Mouse (Mus musculus) c-Kit-positive CD71-positive TER-119-negative erythroid progenitor cells, embryonic 14.5 days (primary cell): ENCODE results near the gene Ccl1.

Source experiments
- DNase-seq: peaks from one replicate; pipeline ENCODE4 v3.0.0-alpha.2; 2013; ENCODE audit warnings: low read depth

Gene Ccl1

DNA sequence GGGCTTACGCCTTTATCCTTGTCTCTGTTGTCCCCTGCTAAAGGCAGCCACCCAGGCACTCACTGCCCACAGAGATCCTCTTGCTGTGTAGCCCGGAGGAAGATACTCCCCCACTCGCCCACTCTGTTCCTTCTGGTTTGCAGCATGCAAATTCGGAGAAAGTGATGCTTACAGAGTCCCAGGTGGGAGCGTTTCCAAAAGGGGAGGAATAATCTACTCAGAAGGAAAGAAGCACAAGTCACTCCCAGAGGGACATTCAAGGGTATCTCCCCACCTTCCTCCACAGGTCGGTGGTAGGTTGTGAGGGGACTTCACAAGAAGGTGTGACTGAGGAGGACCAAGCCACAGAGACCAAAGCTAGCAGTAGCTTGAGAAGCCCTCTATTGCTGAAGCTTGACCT, 100.3 kb downstream of the Ccl1 start:
- DNase-seq = no peak

DNA sequence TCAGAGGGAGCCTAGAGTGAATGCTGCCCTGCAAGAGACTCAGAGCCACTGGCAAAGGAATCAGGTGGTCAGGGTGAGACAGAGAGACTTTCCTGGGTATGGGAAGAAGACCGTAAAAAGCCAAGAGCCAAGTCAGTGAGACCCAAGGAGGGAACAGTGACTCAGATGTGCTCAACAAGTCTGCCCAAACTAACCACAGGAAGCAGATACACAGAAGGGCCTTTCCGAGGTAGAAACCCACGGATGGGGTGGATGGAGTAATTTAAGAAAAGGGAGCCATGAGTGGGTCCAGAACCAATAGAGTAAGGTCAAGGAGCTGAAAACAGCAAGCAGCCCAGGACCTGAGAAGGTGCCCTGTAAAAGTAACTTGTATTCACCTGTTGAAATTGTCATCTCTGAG, 101.8 kb downstream of the Ccl1 start:
- DNase-seq = no peak

DNA sequence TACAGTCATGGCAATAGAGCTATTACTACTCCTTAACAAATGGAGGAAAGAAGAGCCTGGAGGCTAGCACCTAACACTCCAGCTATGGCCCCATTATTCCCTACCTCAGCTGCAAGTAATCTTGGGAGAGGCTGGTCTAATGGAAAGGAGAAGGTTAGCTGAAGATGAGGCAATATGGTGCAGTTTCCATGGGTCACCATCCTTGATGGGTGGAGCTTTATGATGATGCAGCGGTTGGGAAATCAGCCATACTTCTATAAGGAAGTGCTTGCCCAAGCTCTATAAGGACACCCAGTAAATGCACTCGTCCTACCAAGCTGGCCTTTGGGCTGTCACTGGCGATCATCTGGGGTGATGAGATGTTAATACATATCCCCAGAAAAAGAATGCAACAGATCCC, 107.7 kb downstream of the Ccl1 start:
- DNase-seq = no peak

DNA sequence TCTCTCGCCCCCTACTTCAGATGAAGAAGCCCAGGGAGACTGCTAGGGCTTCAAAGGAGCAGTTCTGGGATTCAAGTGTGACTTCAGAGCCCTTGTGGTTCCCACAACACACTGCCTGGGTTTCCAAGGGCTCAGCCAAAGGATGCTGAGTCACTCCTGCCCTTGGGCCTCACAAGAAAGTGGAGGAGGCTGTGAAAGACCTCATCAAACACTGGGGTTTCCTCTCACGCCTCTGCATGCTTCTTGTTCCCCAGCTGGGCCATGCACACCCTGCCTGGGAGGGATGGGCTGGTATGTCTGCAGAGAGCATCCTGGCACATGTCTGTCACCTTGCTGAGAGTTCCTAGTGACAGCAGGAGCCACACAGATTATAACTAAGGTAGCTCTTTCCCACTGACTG, 110.5 kb downstream of the Ccl1 start:
- no peak for DNase-seq

DNA sequence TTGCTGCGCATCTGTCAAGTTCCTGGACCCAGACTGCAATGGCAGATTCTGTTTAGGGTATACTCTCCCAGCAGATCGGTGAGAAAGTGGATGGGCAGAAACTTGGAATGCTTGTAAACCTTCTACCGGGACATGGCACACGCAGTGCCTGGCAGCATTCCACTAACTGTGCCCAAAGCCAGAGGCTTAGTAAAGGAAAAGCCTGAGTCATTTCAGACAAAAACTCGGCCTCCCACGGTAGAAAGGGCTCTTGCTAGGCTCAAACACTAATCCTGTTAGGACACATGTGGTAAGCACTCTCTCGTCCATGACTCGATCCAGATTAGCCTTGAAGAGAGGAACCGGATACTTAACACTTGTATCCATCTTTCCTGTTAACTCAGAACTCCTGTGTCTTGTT, 111.7 kb downstream of the Ccl1 start:
- no peak for DNase-seq

DNA sequence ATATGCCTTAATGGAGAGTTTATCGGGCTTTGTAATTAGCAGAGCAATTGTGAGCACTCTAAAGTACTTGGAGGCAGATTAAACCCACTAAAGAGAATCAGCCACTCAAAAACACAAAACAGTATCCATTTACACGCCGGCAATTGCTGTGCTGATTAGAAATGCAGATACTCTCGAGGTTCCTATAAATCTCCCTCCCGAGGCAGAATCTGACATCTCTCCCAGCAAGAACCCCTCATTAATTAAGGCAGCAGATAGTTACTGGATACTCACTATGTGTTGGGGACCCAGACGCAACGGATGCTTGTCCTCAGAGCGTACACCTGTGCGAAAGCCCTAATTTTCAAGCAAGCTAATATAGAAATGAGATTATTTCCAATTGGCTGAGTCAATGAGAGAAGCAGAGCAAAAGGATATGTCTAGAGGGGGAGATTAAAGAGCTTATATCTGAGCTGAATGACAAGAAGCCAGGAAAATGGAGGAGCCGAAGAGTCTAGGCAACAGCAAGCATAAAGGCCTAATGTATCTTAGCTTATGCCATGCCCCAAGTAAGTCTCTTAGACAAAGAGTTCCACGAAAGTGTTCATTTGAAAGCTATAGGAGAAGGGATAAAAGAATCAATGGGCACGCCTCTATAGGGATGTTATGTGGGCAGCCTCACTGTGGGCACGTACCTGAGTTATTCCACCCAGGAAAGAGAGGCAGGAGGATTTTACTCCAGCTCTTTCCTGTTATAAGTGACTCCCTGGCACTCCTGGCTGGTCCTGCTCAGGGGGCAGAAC, 115.5 kb downstream of the Ccl1 start:
- DNase-seq = no peak

DNA sequence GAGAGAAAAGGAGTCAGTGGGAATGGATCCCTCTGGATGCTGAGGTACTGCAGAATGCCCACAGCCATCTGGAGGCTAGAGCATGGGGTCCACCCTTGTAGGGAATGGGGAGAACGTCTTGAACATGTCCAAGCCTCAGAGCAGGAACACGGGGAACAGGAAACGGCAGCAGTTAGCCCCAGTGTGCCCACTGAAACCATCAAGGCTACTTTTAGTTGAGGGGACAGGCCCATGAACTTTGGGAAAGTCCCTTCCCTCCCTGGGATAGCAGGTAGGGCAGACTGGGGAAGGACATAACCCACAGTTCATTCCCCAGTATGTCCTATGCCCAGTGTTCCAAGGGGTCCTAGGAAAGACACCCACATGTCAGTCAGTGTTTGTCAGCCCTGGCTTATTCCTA, 119.8 kb downstream of the Ccl1 start:
- DNase-seq = no peak

DNA sequence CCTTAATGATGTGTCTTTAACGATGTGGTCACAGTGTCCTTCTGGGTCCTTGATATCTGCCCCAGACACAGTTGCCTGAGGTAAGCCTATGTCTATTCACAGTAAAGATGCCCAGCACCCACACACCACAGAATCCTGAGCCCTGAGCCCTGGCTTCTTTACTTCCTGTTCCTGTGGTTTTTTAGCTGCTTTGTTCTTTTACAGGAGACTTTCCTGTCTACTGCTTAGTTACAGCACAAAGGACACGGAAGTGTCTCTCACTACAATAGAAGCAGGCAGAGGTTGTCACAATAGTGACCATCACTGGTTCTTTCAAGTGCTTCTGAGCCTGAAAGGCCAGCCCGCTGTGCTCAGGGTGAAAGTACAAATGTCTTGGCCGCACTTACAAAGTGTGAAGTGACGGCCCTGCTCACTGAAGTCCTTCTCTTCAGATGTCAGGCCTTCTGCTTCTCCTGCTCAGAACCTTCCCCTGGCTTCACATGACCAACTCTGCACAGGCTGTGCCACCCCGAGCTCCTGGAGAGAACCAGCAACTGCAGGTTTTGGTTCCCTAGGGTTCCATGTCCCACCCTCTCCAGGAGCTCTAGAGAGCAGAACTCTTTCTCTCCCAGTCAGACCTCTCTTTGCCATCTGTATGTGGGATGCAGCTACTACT, 122.1 kb downstream of the Ccl1 start:
- DNase-seq = no peak

DNA sequence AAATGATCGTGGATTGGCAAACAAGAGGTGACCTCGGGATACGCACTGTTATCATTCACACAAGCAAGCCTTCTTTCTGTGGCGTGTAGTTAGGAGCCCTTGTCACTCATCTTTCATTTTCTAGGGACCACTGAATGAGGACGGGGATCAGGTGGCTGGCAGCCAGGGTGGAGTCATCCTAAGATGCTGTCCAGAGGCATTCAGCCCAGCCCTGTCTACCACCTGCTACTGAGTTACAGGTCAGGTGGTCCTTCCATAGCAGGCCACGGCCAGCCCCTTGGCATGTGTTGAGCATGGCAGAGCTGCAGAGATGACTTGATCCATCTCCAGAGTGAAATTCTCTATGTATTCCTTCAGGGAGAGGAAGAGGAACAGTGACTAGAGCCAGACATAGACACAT, 123.1 kb downstream of the Ccl1 start:
- no peak for DNase-seq

DNA sequence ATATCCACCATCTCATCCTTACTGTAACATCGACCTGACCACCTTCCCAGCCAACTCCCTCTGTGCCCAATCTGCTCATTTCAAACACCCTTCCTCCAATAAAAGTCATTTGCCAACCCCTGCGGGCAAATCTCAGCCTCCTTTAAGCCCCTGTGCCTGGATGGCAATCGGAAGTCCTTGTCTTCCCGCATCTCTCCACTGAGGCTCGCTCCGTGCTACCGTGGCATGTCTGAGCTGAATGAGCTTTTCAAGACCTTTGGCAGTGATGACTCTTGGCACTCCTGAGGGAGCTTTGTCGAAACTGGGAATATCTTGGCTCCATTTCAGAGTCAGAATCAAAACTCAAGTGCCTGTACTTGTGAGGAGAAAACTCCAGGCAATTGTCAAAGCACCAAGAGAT, 124.2 kb downstream of the Ccl1 start:
- DNase-seq = no peak

DNA sequence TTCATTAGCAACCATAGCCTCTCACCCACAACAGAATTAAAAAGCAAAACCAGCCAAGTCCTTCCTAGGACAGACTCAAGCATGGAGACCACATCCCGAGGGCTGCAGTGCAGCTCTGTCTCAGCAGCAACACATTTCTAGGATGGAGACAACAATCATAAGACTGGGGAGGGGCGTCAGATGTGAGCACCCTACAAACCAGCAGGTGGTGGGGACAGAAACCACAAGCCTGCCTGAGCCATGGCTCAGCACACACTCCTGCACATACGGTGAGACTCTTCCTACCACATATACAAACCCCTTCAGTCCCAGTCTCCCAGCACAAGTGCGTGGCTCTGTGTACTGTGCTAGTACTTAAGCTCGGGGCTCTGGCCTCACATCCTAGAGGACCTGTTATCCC, 127.3 kb downstream of the Ccl1 start:
- DNase-seq = no peak

DNA sequence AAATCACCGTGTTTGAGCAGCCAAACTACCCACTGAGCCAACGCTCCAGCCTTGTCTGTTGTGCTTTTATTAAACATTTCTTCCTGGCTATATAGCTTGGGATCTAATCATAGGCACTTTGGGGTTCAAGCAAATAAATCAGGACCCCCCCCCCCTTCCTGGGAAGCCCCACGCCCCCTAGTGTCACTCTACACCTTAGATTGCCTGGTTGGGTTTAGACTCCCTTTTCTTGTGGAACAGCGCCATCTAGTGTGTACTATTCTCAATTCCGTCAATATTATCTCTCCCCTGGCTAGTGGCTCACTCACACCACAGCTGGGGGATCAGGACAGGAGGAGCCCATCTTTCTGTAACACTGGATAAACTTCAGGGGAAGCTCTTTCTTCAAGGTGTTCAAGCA, 127.8 kb downstream of the Ccl1 start:
- peak; percentile 29 for DNase-seq

DNA sequence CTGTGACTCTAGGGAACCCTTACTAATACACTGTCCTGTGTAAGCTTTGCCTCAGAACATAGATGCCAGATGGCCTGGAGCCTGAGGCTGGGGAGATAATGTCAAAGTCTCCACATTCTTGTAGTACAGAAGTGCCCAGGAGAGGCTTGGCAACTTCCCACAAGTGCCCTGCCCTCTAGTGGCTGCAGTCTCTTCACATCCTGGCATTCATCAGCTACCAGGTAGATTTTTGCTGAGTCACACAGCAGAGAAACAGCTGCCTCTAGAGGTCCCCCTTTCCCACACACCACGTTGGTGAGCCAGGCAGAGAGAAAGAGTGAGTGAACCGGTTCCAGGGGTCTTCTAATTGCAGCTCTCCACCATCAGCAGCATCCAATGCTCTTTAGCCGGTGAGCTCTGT, 130.7 kb downstream of the Ccl1 start:
- DNase-seq = peak; percentile 46

DNA sequence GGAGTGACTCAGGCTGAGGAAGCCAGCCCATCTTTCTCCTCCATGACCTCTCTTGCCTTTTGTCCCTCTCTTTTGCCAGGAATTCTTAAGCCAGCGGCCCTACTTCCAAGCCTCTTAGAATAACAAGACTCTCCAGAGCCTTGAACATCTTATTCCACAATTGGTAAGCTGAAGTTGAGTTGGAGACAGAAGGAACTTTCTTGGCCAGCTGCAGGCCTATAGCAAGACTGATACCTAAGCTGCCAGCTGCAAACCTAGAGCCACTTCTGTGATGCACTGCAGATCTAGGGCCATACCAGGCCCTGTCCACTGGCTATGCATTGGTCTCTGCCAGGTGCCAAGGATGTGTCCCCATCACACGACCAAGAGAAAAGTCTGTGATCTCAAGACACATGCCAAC, 132.0 kb downstream of the Ccl1 start:
- no peak for DNase-seq

DNA sequence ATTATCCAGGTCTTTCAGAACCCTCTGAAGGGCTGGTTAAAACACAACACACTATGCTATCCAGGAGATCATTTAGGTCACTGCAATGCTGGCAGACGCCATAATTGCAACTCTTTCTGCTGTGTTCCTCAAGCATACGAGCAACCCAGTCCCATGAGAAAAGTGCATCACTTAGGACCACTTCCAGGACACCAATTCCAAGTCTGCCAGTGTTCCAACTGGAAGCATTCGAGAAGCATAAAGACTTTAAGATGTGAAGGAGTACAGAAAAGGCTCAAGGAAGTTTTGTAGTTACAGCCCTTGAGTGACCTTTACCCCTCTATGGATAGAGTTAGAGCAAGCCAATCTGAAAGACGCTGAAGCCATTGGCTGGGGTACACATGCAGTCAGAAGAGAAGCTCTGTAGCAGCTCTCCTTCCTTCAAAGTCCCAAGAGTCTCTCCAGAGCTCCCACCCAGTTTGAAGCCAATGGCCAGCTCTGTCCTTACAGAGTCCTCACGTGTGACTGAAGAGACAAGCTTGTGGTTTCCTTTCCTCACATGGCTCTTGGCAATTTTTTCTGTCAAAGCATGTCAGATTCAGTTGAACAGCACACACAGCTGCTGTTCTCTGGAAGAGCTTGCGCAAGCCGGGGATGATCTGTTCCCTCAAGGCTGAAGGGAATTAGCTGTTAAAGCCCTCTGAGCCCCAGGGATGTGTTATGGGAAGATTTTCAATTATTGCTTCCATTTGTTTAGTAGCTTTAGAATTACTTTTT, 134.0 kb downstream of the Ccl1 start:
- DNase-seq = no peak

DNA sequence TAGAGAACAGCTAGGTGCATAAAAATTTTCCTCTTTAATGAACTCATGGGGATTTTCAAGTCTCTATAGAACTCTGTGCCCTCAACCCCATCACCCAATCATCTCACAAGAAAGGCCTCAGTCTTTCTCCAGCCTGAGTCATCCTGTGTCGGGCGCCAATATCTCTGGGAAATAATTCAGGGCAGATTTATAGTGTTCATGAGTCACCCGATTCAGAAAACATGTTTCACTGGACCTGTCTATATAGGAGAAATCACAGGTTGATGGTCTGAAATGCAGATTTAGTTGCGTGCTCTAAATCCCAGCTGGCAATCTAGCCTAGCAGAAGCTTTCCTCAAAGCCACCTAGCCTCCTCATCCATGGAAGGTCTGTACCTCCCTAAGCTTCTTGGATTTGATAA, 136.0 kb downstream of the Ccl1 start:
- no peak for DNase-seq

DNA sequence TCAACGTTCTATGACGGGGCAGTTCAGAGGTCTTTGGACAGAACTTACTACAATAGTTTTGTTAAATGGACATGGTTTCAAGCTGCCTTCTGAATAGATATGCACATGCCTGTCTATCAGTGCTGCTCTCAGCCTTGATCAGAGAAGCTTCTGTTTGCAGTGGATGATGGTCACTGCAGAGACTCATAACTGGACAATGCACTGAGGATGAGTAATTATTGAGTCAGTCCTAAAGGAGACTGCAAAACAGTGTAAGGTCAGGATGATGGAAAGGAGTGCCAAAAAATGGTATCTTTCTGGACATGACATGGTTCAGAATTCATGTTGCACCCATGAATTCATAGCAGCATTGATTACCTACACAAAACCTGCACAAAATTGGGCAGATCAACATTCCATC, 137.2 kb downstream of the Ccl1 start:
- no peak for DNase-seq

DNA sequence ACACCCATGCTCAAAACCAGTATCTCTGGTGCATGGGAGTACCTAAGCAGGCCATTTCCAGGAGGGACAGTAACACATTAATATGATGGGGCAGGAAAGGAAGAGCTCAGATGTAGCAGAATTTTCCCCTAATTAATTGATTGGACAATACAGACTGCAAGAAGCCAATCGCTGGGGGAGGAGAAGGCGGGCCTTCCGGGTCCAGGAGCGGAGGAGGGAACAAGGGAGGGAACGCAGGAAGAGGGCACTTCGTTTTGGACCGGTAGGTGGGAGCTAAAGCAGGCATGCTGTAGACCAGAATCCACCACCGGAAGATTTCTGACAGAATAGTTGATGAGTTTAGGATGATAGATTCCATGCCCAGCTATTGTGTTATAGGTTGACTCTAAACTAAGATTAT, 142.2 kb downstream of the Ccl1 start:
- no peak for DNase-seq

DNA sequence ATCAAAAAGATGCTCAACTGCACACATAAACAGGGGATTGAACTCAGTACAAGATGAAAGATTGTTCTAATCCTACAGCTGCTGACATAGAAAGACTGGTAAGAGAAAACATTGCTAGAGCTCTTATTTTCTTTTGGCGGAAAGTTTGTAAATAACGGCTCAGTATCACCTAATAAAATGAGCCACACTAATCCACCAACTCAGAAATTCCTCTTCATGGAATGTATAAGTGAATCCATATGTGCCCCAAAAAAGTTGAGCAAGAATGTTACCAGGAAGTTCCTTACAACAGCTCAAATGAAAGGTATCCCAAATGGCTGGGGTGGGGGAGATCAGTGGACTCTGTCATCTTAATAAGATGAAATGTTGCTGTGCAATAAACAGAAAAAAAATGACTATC, 146.4 kb downstream of the Ccl1 start:
- DNase-seq = no peak

DNA sequence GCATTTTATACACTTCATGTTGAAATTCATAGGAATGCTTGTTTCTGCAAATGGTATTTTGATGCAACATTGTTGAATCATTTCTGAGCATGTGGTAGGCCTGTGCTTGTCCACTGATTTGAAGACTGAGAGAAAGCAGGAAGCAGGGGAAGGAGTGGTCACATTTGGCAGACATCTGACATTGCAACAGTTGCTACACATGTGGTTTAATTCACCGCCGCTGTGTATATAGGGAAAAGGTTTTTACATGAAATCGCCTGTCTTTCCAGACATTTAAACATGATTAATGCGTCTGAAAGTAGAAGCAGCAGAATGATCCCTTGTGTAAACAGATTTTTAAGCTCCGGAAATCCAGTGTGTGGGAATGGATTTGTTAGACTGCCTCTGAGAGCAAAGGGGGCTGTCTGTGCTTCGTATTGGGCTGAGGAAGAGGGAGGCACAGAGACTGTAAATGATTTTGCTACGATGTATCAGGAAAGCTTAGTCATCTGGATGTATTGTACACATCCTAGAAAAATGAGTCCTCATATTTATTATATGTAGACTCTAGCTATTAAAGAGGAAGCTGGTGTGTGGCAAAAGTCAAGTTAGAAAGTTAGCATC, 165.9 kb downstream of the Ccl1 start:
- DNase-seq = no peak

DNA sequence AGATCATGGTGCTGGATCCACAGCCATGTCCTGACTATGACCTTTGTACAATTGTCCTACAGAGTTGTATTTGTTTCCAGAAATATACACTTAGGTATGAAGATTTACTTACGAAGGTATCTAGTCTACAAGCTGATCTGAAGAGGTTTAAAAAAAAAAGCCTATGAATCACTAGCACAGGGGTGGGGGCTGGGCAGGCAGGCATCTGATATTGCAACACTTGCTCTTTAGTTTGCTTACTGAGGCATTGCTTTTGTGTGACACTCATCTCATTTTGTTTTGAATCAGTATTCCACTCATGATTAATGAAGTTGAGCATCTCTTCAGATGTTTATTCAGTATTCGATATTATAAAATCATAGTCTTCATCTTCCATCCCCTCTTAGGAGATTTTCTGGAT, 169.3 kb downstream of the Ccl1 start:
- no peak for DNase-seq

DNA sequence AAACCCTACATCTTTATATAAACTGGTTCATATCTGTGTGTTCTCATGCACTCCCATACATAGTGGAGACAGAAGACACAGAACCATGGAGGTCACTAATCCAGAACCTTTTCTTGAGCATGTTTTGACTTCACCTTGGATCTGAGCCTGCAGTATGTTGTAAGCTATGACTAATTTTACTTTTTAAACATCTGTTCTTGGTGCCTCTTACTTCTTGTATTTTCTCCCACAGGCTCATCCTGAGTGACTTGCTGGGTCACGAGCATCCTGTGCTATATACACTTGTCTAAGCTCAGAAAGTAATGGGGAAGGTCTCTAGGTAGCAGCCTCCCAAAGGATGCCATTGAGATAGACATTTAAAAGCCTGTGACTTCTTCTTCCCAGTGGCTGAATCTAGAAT, 172.5 kb downstream of the Ccl1 start:
- DNase-seq = no peak
